Comparison of ENCODE assay signal across 19 mouse cellular contexts in the genomic region with DNA sequence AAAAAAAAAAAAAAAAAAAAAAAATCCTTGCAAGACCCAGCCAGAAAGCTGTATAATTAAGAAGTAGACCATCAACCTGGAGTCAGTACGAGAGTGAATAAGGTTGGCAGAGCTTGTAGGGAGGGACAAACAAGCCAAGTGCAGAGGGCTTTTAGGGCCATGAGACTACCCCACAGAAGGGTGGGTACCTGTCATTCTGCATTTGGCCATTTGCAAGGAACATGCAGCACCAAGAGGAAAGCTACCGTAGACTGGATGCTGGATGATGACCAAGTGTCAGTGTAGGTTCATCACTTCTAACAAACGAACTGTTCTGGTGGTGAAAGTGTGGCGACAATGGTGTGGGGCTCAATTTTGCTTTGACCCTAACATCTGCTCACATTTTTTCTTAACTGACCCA. TPM values are rescaled to one million over a fixed set of nuclear protein-coding genes. Genes with fewer than 3 reads are reported as not detected.
DNase-seq lines count a peak whose midpoint lies in the region.
"Had no signal": no experiment of that assay in that cellular context is flagged by ENCODE, and none has a peak within 500 bp of the region (broad histone marks: within the 10 kb centered on the region; RNA-seq: fewer than 3 reads in every experiment).

No protein-coding gene starts in this region.

- intact Hi-C loops in left cerebral cortex, postnatal 4 days (cut with DNase I) = loop anchor here (10.0 kb wide), 1 partner anchor 55 kb away; no protein-coding TSS in a partner anchor

- DNase-seq in cerebellum, postnatal 14 days = peak; percentile 20 to 29
- no peak for DNase-seq in cerebellum, adult 9-10 months
- peak; percentile 14 for DNase-seq in left cerebral cortex, postnatal 4 days
- no peak for DNase-seq in left cerebral cortex, adult 9 months (ENCODE audit: low spot score in 2 of 2)
- DNase-seq in retina, embryonic 14.5 days (ENCODE audit: low spot score) = peak; percentile 32
- no peak for DNase-seq in gastrocnemius, adult 18-20 months (ENCODE audit: low spot score)
- DNase-seq: adrenal gland, adult 2 months; adrenal gland, postnatal 14 days; B cell, adult 2 months; cerebellum, adult 11-12 months; cerebellum, adult 8-10 months; cerebellum, postnatal 36 days; embryo, embryonic 11 days; gastrocnemius, adult 2 months; gastrocnemius, postnatal 14 days; heart, adult 18-20 months; heart, postnatal 10 days; heart, postnatal 4 days; kidney, adult 11 months had no signal

RNA-seq across cellular contexts. Expression of gene Tstd3, which starts 22.8 kb away (rescaled TPM):
- 10 to 100 TPM in 1 of 2 experiments, 1 to 10 TPM in 1; 9.9 to 11.6 TPM for total RNA-seq in left cerebral cortex, postnatal 4 days (2021)
- 10 to 100 TPM; 14.5 to 15.0 TPM for total RNA-seq in gastrocnemius, adult 18-20 months (2021)

RNA-seq across cellular contexts. Expression of gene Usp45, which starts 22.9 kb away (rescaled TPM):
- total RNA-seq in left cerebral cortex, postnatal 4 days (2021) = 10 to 100 TPM; 16.7 to 19.7 TPM
- 10 to 100 TPM; 16.9 to 18.5 TPM for total RNA-seq in gastrocnemius, adult 18-20 months (2021)

RNA-seq across cellular contexts. Expression of gene Pnisr, which starts 57.5 kb away (rescaled TPM):
- 100 to 1,000 TPM; 152 to 161 TPM for total RNA-seq in left cerebral cortex, postnatal 4 days (2021)
- total RNA-seq in gastrocnemius, adult 18-20 months (2021) = 10 to 100 TPM; 31.8 to 32.6 TPM

Comparison
In these comparisons a context has a peak if more than half of its experiments do, and no peak if none do; other contexts are left out.
1. DNase-seq: peak in cerebellum, postnatal 14 days (2 of 2), left cerebral cortex, postnatal 4 days (single experiment) and retina, embryonic 14.5 days (single experiment); none in cerebellum, adult 9-10 months (single experiment), left cerebral cortex, adult 9 months (0 of 2) and gastrocnemius, adult 18-20 months (single experiment).
2. RNA of gene Pnisr, which starts 57.5 kb away (total RNA-seq): 152 to 161 TPM in left cerebral cortex, postnatal 4 days; 31.8 to 32.6 TPM in gastrocnemius, adult 18-20 months; every median in the first group is over 4 times any median in the second.